Mouse (Mus musculus): ENCODE data around the gene Ptprn.
"Not testable (repeated sequence)": the region's sequence is repeated elsewhere in the genome, so short reads cannot be mapped to it uniquely, and the experiment has no call there.

Ptprn gene

GRCm38 (mm10) chr1:75253029-75253428 is 11.3 kb downstream of the Ptprn start:
- DNase-seq (ENCODE audit: low read depth) = no peak

- DNase-seq (ENCODE audit: low read depth) = no peak
These were observed 12.0 kb downstream of the Ptprn start for GRCm38 (mm10) chr1:75252308-75252707.

GRCm38 (mm10) chr1:75251112-75251970 is 13.0 kb downstream of the Ptprn start:
- DNase-seq (ENCODE audit: low read depth) = peak; percentile 89

GRCm38 (mm10) chr1:75250498-75250897 is 13.8 kb downstream of the Ptprn start:
- no peak for DNase-seq (ENCODE audit: low read depth)

- DNase-seq (ENCODE audit: low read depth) = peak; percentile 50
These were observed 16.1 kb downstream of the Ptprn start for GRCm38 (mm10) chr1:75248041-75248772.

- no peak for DNase-seq (ENCODE audit: low read depth)
These were observed 17.0 kb downstream of the Ptprn start for GRCm38 (mm10) chr1:75247071-75247930.

- DNase-seq (ENCODE audit: low read depth) = peak; percentile 57
These were observed 19.5 kb downstream of the Ptprn start for GRCm38 (mm10) chr1:75244836-75245235.

GRCm38 (mm10) chr1:75244175-75244826 is 20.0 kb downstream of the Ptprn start:
- no peak for DNase-seq (ENCODE audit: low read depth)

- no peak for DNase-seq (ENCODE audit: low read depth)
These were observed 20.9 kb downstream of the Ptprn start for GRCm38 (mm10) chr1:75243411-75243810.

- DNase-seq (ENCODE audit: low read depth) = peak; percentile 21
These were observed 24.7 kb downstream of the Ptprn start for GRCm38 (mm10) chr1:75239591-75239990.

GRCm38 (mm10) chr1:75236117-75237050 is 27.9 kb downstream of the Ptprn start, which contains the start of gene Dnajb2:
Dnajb2 (plus strand) TSS chr1:75236406.
- peak; percentile 89 for DNase-seq (ENCODE audit: low read depth)

- peak; percentile 84 for DNase-seq (ENCODE audit: low read depth)
These were observed 29.7 kb downstream of the Ptprn start for GRCm38 (mm10) chr1:75234606-75235005.

- DNase-seq (ENCODE audit: low read depth) = not testable (repeated sequence)
These were observed 31.8 kb downstream of the Ptprn start for GRCm38 (mm10) chr1:75232489-75232888.

GRCm38 (mm10) chr1:75231664-75232152 is 32.6 kb downstream of the Ptprn start, which contains the start of gene A630095N17Rik:
A630095N17Rik (minus strand) TSS chr1:75232102.
- no peak for DNase-seq (ENCODE audit: low read depth)

- no peak for DNase-seq (ENCODE audit: low read depth)
These were observed 33.1 kb downstream of the Ptprn start for GRCm38 (mm10) chr1:75231224-75231623.

- no peak for DNase-seq (ENCODE audit: low read depth)
These were observed 33.8 kb downstream of the Ptprn start for GRCm38 (mm10) chr1:75230335-75230994.

- DNase-seq (ENCODE audit: low read depth) = no peak
These were observed 35.1 kb downstream of the Ptprn start for GRCm38 (mm10) chr1:75229158-75229557.

- no peak for DNase-seq (ENCODE audit: low read depth)
These were observed 36.6 kb downstream of the Ptprn start for GRCm38 (mm10) chr1:75227653-75228052.

GRCm38 (mm10) chr1:75226138-75226537 is 38.2 kb downstream of the Ptprn start:
- DNase-seq (ENCODE audit: low read depth) = no peak

GRCm38 (mm10) chr1:75225473-75225872 is 38.8 kb downstream of the Ptprn start:
- no peak for DNase-seq (ENCODE audit: low read depth)

Data from induced T-regulatory cell, adult 2 months (primary cell).